Mouse (Mus musculus) WW6 (cell line): ENCODE measurements at regions not wholly inside any gene's neighbourhood (a gene's known extent, or its start where the extent isn't known, plus 50 kb on each side); places are given as distances from the start of the nearest gene placed in this dataset.
"Not testable (repeated sequence)": the region's sequence is repeated elsewhere in the genome, so short reads cannot be mapped to it uniquely, and the experiment has no call there.

Experiments used
- DNase-seq: peaks from one replicate; pipeline ENCODE4 v3.0.0-alpha.2; 2013; ENCODE audit warnings: low read depth, low spot score

GRCm38 (mm10) chr4:143055371-143055770, 157.4 kb downstream of the Prdm2 start:
- no peak for DNase-seq

DNA sequence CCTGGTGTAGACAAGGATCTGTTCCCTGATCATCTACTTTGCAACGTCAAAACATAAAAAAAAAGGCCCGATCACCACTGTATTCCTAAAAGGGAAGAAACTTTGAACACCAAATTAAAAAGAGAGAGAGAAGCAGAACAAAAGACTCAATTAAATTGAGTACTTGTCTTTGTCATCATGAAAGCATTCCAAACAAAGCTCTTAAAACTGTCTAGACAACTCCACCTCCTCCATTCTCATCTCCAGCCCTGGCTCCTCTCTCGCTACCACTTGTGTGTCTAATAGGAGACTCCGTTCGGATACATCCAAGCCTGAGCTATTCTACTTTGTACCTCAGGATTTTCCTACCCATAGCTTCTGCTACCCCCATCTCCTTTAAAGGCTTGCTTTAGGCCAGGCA, 159.8 kb downstream of the Prdm2 start:
- no peak for DNase-seq

DNA sequence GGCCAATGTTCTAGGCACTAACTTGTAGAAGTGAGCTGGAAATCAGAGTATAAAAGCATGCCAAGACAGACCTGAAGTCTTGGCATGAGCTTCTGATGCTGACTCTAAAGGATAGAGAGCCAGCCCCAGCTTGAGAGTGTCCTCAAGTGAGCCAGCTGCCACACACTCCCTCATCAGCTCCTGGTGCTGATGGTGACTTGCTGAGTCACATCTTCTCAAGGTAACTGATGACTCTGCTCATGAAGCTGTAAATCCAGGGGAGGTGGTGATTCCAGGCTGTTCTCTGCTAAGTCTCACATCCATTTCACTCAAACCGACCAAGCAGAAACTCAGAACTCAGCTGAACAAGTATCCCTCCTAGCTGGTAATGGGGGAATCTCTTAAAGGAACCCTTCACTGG, 161.6 kb downstream of the Prdm2 start:
- DNase-seq: no peak

GRCm38 (mm10) chr4:143045245-143045644, 167.6 kb downstream of the Prdm2 start:
- no peak for DNase-seq

- DNase-seq: no peak
Measured at GRCm38 (mm10) chr4:143042806-143043205, 170.0 kb downstream of the Prdm2 start.

- DNase-seq: no peak
Measured at GRCm38 (mm10) chr4:143038626-143039025, 174.2 kb downstream of the Prdm2 start.

DNA sequence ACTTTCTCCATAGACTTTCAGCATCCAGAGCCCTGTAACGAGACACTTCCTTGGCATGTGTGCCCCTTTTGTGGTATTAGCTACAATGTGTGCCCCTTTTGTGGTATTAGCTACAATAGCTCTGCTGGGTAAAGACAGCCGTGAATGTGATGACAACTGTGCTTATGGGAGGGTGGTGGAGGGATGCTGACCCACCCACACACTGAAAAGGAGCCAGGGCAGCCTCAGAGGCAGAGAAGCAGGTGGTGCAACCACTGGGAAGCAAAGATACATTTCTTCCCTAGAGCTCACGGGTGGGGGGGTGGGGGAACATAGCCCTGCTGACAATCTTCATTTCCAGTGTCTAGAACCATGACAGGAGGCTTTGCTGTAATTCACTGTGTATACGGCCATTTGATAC, 176.1 kb downstream of the Prdm2 start:
- no peak for DNase-seq

GRCm38 (mm10) chr4:143035089-143035488, 177.7 kb downstream of the Prdm2 start:
- DNase-seq: not testable (repeated sequence)

DNA sequence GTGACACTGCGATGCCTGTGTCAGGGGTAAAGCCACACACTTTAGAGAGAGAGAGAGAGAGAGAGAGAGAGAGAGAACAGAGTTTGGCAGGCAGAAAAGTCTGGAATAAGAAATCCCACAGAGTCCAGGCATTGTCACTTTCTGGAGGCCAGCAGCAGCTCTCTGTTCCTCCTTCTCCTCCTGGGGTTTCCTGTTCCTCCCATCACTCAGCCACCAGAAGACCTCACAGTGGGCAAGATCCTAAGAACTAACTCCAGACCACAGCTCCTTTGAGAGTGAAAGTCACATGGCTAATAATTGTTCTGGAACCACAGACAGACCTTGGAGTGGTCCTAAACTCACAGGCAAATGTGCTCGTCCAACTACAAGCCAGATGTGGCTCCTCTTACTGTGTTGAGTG, 178.5 kb downstream of the Prdm2 start:
- not testable (repeated sequence) for DNase-seq

DNA sequence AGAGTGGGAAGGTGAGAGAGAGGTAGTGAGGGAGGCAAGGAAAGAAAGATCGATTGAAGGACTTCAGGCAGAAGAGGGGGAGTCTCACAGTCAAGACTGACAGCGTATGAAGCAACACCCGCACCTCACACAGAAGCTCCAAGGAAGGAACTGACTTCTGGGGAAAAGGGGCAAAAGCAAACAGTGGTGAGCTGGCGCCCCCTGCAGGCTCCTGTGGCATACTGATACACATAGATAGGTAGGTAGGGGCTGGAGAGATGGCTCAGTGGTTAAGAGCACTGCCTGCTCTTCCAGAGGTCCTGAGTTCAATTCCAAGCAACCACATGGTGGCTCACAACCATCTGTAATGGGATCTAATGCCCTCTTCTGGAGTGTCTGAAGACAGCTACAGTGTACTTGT, 183.0 kb downstream of the Prdm2 start:
- not testable (repeated sequence) for DNase-seq

DNA sequence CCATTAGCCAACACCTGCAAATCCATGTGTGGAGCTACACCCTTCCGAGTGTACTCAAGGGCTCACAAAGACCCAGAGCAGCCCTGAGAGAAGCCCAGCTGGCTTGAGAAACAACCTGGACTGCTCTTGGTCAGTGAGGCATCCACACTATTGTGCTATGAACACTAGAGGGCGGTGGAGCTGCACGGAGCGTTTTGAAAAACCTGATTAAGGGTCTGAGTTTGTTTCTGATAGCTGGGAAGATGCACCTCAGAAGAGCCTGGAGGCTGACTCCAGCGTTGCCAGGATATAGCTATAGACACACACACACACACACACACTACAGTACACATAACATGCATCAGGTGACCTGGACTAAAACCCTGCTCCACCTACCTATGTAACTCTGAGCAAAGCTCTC, 185.5 kb downstream of the Prdm2 start:
- DNase-seq: no peak

- DNase-seq: no peak
Measured at GRCm38 (mm10) chr4:143021242-143021881, 191.4 kb downstream of the Prdm2 start.

- no peak for DNase-seq
Measured at GRCm38 (mm10) chr4:143020658-143021057, 192.1 kb downstream of the Prdm2 start.

DNA sequence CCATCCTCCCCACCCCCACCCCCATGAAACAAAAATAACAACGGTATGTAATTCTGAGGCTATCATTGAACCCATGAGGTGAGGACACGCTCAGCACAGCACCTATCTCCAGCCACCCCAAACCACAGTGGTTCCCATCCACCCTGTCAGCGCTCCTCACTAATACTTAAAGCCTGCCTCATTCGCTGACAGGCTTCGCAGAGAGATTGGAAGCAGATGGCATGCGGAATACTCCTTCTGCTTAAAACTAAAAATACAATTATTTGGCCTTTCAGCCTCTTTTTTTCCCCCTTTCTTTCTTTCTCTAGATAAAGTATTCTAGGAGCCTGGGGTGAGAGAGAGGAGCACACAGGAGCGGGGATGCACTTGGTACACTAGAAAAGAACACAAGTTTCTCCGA, 199.9 kb downstream of the Prdm2 start:
- DNase-seq: no peak

- DNase-seq: no peak
Measured at GRCm38 (mm10) chr4:143001961-143002360, 210.8 kb downstream of the Prdm2 start.

- DNase-seq: no peak
Measured at GRCm38 (mm10) chr4:143001486-143001885, 211.3 kb downstream of the Prdm2 start.

- DNase-seq: no peak
Measured at GRCm38 (mm10) chr4:142996406-142996805, 216.4 kb downstream of the Prdm2 start.

DNA sequence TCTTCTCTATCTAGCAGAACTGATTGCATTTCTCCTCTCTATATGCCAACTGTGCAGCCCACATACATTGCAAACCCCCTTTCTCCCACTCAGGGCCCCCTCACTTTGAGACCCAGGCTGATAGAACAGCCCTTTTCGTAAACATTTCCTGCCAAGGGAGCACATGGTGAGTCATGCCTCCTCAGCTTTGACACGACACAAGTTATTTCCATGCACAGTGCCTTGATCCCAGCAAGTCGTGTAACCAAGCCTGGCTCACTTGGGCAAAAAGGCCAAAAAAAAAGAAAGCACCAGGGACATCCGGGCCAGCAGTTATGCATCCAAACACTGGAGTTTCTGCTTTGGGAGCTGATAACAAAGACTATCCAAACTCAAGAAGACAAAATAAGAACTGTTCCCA, 221.4 kb downstream of the Prdm2 start:
- no peak for DNase-seq

DNA sequence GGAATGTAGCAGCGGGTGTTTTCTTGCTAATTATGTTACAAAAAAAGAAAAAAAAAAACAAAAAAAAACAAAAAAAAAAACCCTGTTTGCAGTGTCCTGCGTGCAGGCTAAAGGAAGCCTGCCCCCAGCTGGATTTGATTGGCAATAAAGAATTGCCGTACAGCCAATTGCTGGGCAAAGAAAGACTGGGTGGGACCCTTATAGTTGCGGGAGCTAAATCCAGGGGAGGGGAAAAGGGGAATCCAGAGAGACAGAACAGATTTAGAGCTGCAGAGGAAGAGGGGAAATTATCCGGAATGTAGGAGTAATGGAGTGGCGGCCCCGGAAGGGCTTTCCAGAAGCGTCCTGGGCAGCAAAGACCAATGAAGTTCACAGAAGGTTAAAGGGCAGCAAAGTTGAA, 223.6 kb downstream of the Prdm2 start:
- no peak for DNase-seq

DNA sequence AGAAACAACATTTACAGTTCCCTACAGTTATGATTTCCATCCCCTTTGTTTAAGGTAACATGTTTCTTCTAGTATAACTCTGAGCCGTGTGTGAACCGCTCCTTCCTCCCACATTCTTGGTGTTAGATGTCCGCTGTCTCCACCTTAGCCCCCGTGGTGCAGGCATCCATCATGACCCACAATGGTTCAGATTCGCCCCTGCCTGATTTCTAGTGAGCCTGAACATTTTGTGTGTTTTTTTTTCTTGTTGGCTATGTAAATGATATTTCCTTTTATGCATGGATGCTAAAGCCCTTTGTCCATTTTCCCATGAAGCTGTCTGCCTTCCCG, 229.5 kb downstream of the Prdm2 start:
- DNase-seq: no peak

- no peak for DNase-seq
Measured at GRCm38 (mm10) chr4:142982585-142983294, 230.1 kb downstream of the Prdm2 start.

GRCm38 (mm10) chr4:142975620-142976019, 237.2 kb downstream of the Prdm2 start:
- no peak for DNase-seq

DNA sequence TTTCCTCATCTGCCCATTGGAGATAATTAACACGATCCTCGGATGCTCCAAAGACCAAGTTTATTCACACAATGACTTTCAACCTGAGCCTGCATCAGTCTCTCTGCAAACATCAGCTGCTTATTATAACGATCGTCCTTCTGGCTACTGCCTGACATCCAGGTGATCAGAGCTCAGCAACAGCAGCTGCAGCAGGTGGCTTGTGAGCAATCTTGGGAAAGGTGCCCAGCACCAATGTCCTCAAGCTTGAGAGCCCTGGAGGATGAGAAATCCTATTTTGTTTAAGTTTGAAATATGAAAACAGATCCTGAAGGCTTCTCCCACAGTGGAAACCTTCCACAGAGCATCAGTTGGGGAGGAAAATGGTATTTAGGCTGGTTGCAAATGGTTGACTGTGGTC, 242.8 kb downstream of the Prdm2 start:
- DNase-seq: no peak

DNA sequence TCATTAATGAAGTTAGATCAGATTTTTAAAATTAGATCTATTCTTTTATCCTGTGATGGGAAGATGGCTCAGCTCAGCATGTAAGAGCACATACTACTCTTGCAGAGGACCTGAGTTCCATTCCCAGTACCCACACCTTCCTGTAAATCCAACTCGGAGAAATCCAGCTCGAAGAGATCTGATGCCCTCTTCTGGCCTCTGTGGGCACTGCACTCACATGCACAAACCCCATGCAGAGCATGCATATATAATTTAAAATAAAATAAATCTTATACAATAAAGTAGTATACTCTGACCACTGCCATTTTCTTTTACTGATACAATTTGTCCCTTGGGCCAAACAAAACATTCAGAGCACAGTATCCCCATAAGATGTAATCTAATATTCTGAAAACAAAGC, 245.2 kb downstream of the Prdm2 start:
- no peak for DNase-seq
